Mouse (Mus musculus): ENCODE results near the gene Mapk8ip2.

The Mapk8ip2 gene

GRCm38 (mm10) chr15:89488182-89488581 is 34.5 kb downstream of the Mapk8ip2 start:
- no peak for DNase-seq

- no peak for DNase-seq
These were observed 35.0 kb downstream of the Mapk8ip2 start for GRCm38 (mm10) chr15:89488611-89489117.

- DNase-seq, result no peak
These were observed 41.3 kb downstream of the Mapk8ip2 start for GRCm38 (mm10) chr15:89494970-89495369.

GRCm38 (mm10) chr15:89496131-89496530 is 42.4 kb downstream of the Mapk8ip2 start:
- no peak for DNase-seq

- DNase-seq, result no peak
These were observed 43.1 kb downstream of the Mapk8ip2 start for GRCm38 (mm10) chr15:89496841-89497240.

- DNase-seq, result peak; percentile 72 to 87
These were observed 43.8 kb downstream of the Mapk8ip2 start for GRCm38 (mm10) chr15:89497391-89498048.

GRCm38 (mm10) chr15:89498049-89498960 is 44.6 kb downstream of the Mapk8ip2 start:
- peak; percentile 52 to 64 for DNase-seq

GRCm38 (mm10) chr15:89498961-89499688 is 45.4 kb downstream of the Mapk8ip2 start, which contains the start of gene Shank3:
TSS of gene Shank3 (plus strand) at chr15:89499623.
- peak; percentile 26 to 45 for DNase-seq

GRCm38 (mm10) chr15:89499784-89500220 is 46.1 kb downstream of the Mapk8ip2 start:
- DNase-seq, result peak; percentile 52 to 72

GRCm38 (mm10) chr15:89500221-89500791 is 46.6 kb downstream of the Mapk8ip2 start:
- peak in 1 of 2 experiments; percentile 37 for DNase-seq

- DNase-seq, result no peak
These were observed 47.6 kb downstream of the Mapk8ip2 start for GRCm38 (mm10) chr15:89501321-89501720.

GRCm38 (mm10) chr15:89504838-89505237 is 51.1 kb downstream of the Mapk8ip2 start:
- DNase-seq, result no peak

GRCm38 (mm10) chr15:89507751-89508150 is 54.0 kb downstream of the Mapk8ip2 start:
- no peak for DNase-seq

GRCm38 (mm10) chr15:89512679-89513078 is 59.0 kb downstream of the Mapk8ip2 start:
- no peak for DNase-seq

Data from lung, postnatal 4 days (tissue).